Mouse (Mus musculus) CD8-positive naive resting alpha-beta T cell, adult 2 months (primary cell): ENCODE measurements around the gene Pyroxd2.

Experiments used
- DNase-seq, 2 experiments: peaks; one replicate each; pipeline ENCODE4 v3.0.0; 2022; ENCODE audit warnings: low read depth in 2 of 2, low spot score in 2 of 2

Pyroxd2 gene

GRCm38 (mm10) chr19:42745869-42746224 is 6.7 kb downstream of the Pyroxd2 start:
- no peak for DNase-seq

GRCm38 (mm10) chr19:42745084-42745868 is 7.3 kb downstream of the Pyroxd2 start:
- DNase-seq, result no peak

- DNase-seq, result no peak
Measured at GRCm38 (mm10) chr19:42744162-42744586, 8.4 kb downstream of the Pyroxd2 start.

GRCm38 (mm10) chr19:42743261-42743660 is 9.3 kb downstream of the Pyroxd2 start:
- DNase-seq, result no peak

- DNase-seq, result no peak
Measured at GRCm38 (mm10) chr19:42741884-42742283, 10.7 kb downstream of the Pyroxd2 start.

GRCm38 (mm10) chr19:42740163-42740899 is 12.2 kb downstream of the Pyroxd2 start:
- no peak for DNase-seq

- no peak for DNase-seq
Measured at GRCm38 (mm10) chr19:42739734-42740133, 12.8 kb downstream of the Pyroxd2 start.

- no peak for DNase-seq
Measured at GRCm38 (mm10) chr19:42737753-42738152, 14.8 kb downstream of the Pyroxd2 start.

- no peak for DNase-seq
Measured at GRCm38 (mm10) chr19:42734982-42735381, 17.6 kb downstream of the Pyroxd2 start.

- DNase-seq, result peak in 1 of 2 experiments; percentile 16
Measured at GRCm38 (mm10) chr19:42727424-42727823, 25.2 kb downstream of the Pyroxd2 start.

GRCm38 (mm10) chr19:42726766-42727165 is 25.8 kb downstream of the Pyroxd2 start:
- no peak for DNase-seq

GRCm38 (mm10) chr19:42725973-42726350 is 26.6 kb downstream of the Pyroxd2 start:
- DNase-seq, result no peak

- DNase-seq, result peak; percentile 7 to 8
Measured at GRCm38 (mm10) chr19:42725056-42725972, 27.3 kb downstream of the Pyroxd2 start.

- DNase-seq, result no peak
Measured at GRCm38 (mm10) chr19:42723302-42723701, 29.3 kb downstream of the Pyroxd2 start.

- no peak for DNase-seq
Measured at GRCm38 (mm10) chr19:42722500-42722899, 30.1 kb downstream of the Pyroxd2 start.

- DNase-seq, result no peak
Measured at GRCm38 (mm10) chr19:42718101-42718500, 34.5 kb downstream of the Pyroxd2 start.

- DNase-seq, result no peak
Measured at GRCm38 (mm10) chr19:42717668-42718067, 34.9 kb downstream of the Pyroxd2 start.

- DNase-seq, result no peak
Measured at GRCm38 (mm10) chr19:42716507-42716906, 36.1 kb downstream of the Pyroxd2 start.

- no peak for DNase-seq
Measured at GRCm38 (mm10) chr19:42713770-42714169, 38.8 kb downstream of the Pyroxd2 start.

- no peak for DNase-seq
Measured at GRCm38 (mm10) chr19:42699426-42699825, 53.1 kb downstream of the Pyroxd2 start.

GRCm38 (mm10) chr19:42698576-42698975 is 54.0 kb downstream of the Pyroxd2 start:
- DNase-seq, result no peak
